Mouse (Mus musculus): Measurements from ENCODE around the gene Dmd.

Dmd gene

GRCm38 (mm10) chrX:84364981-84365380 lies 1416.3 kb downstream of the Dmd start:
- no peak for DNase-seq (ENCODE audit: low read depth in 2 of 2, low spot score in 2 of 2)

GRCm38 (mm10) chrX:84435608-84436007 lies 1486.9 kb downstream of the Dmd start:
- no peak for DNase-seq (ENCODE audit: low read depth in 2 of 2, low spot score in 2 of 2)

GRCm38 (mm10) chrX:84436556-84436955 lies 1487.9 kb downstream of the Dmd start:
- no peak for DNase-seq (ENCODE audit: low read depth in 2 of 2, low spot score in 2 of 2)

DNA sequence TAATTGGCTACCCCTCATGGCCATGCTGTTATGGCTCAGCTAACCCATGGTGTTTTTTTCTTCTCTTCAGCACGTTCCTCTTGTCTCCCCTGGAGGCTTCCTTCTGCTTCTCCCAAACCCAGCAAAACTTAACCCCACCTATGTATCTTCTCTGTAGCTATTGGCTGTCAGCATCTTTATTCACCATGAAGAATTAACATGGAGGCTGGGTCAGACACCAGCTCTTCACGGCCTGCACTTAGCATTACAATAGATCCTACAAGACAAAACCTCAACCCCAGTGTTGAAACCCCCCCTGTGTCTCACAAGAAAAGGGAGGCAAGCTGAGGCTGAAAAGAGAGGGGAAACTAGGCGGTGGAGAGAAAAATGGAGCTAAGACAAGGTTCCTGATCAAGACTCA lies 1494.3 kb downstream of the Dmd start:
- DNase-seq (ENCODE audit: low read depth in 2 of 2, low spot score in 2 of 2) = no peak

DNA sequence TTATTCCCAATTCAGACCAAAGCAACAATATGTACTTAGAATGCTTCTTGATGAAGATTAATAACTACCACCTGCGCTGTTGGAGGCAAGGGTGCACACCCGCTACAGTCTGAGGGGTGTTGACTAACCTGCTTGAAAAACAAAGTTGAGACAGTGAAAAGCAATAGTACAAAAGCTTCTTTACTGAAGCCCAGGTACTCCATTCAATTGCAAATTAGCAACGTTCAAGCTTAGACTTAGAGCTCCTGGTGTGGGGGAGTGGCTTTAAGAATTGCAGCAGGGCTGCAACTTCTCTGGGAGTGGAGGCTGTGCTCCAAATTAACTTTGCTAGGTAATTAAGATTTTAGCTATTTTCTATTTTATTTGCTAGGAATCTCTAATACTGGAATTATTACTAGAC lies 1495.3 kb downstream of the Dmd start:
- no peak for DNase-seq (ENCODE audit: low read depth in 2 of 2, low spot score in 2 of 2)

GRCm38 (mm10) chrX:84444638-84445037 lies 1496.0 kb downstream of the Dmd start:
- no peak for DNase-seq (ENCODE audit: low read depth in 2 of 2, low spot score in 2 of 2)

GRCm38 (mm10) chrX:84454473-84454872 lies 1505.8 kb downstream of the Dmd start:
- peak in 1 of 2 experiments; percentile 4 for DNase-seq (ENCODE audit: low read depth in 2 of 2, low spot score in 2 of 2)

DNA sequence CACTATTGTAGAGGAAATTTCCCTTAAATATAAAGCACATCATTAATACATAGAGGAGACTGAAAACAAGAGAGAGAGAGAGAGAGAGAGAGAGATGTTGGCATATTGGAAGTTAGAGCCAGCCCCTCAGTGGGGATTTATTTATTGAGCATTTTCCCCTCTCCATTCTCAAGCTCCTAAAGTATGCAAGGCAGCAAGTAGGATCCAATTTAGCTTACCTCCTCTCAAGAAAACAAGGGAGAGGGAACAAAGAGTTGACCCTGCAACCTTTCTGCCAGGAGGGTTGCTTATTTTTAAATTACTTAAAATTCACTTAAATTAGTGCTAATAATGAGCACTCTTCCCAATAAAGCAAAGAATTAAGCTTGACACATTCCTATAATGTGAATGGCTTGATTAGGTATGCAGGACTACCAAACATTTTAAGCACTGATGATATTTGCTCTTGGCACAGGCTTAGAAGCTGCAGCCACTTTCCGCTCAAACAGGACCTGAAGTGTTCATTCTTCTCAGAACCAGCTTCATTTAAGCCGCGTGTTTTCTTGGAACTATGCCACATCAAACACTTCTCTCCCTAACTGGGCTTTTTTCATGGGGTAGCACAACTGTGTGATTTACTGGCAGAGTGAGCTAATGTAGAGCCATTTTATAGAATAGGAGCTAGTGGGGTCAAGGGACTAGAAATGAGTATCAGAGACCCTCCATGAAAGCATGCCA lies 1566.1 kb downstream of the Dmd start:
- DNase-seq (ENCODE audit: low read depth in 2 of 2, low spot score in 2 of 2) = no peak

- DNase-seq (ENCODE audit: low read depth in 2 of 2, low spot score in 2 of 2) = no peak
Observed at GRCm38 (mm10) chrX:84551995-84552394, 1603.3 kb downstream of the Dmd start.

DNA sequence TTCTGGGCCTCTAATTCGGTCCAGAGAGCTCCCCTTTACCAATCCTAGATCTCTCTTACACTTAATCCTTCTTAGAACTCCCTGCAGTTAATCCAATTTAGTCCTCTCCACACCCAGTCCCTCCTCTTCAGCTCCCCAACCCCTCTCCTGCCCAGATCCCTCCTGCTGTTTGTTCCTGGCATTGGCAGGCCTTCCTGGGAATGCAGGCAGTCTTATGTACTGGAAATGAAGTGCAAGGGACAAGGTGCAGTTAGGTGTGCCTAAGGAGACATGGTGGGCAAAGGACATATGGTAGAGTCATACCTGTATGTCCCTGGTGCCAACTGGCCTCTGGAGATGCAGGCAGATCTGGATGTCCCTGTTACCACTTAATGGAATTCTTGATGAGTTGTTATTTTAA lies 1604.8 kb downstream of the Dmd start:
- no peak for DNase-seq (ENCODE audit: low read depth in 2 of 2, low spot score in 2 of 2)

DNA sequence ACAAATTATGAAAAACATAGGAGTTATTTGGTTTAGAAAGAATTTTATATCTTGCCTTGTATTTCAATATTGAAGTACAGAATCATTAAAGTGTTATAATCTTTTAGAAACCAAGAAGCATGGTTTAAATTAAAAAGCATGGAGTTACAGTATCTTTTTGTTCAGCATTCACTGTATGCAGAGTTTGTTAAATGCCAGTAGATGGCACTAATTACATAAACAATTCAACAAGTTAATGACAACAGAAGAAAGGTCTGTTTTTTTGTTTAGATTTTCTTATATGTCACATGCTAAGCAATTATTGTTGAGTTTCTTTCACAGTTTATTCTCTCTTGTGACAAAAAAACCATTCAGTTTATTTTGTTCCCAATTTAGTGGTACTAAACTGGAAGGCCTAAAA lies 1649.8 kb downstream of the Dmd start:
- DNase-seq (ENCODE audit: low read depth in 2 of 2, low spot score in 2 of 2) = no peak

- no peak for DNase-seq (ENCODE audit: low read depth in 2 of 2, low spot score in 2 of 2)
Observed at GRCm38 (mm10) chrX:84640446-84640845, 1691.8 kb downstream of the Dmd start.

GRCm38 (mm10) chrX:84747683-84748082 lies 1799.0 kb downstream of the Dmd start:
- no peak for DNase-seq (ENCODE audit: low read depth in 2 of 2, low spot score in 2 of 2)

DNA sequence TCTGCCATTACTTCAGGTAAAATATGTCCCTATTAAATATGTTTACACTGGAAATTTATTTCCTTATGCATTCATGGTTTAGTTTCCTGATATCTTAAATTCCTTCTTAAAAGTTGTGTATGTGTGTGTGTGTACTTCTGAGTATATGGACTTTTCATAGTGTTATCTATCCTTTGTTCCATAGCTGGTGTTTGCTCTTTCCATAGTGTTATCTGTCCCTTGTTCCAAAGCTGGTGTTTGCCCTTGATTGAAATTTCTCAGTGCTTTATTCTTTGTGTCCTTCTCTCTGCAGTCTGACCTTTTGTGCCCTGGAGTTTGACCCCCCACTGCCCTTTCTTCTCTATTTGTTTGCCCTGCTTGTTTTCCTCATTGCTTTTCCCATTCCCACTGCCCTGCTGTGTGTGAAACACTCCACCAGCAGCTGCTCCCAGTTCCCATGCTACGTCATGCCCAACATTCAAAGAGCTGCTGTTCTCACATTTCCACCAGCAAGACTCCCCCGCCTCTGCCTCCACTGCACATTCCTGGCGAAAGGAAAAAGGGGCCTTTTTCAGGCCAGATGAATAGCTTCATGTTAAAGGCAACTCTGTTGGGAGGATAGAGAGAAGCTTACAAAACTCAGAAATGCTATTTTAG lies 1911.5 kb downstream of the Dmd start:
- no peak for DNase-seq (ENCODE audit: low read depth in 2 of 2, low spot score in 2 of 2)

DNA sequence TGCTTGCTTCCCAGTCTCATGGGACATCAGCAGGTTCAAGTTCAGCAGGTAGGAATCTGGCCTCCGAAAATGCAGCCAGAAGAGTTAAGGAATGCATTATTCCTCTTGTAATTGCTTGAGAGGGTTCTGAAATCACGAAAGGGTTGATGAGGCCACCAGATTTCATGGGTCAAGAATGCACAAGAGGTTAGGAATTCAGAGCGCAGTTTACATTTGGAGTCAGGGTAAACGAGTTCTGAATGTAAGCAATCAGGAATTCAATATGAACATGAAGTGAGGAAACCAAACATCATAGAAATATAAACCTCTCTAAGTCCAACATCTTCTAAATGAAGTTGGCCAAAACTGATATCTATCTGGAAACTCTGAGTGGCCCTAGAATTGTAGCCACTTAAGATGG lies 1924.4 kb downstream of the Dmd start:
- DNase-seq (ENCODE audit: low read depth in 2 of 2, low spot score in 2 of 2) = no peak

DNA sequence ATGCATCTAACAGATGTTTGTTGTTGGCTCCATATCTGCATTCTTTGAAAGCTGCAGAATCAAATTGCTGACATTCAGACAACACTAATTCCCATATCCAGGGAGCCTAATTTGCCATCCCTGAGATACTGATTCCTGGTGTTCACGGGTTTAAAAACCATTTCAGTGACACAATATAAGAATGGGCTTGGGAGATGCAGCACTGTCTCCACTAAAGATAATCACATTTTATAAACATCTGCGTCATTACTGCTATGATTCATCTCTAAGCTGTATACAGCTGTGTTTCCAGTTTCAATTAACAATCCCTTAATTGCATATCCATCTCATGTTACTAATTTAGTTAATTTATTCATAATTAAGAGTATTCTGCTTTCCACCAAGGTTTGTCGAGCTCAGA lies 1929.5 kb downstream of the Dmd start:
- DNase-seq (ENCODE audit: low read depth in 2 of 2, low spot score in 2 of 2) = no peak

DNA sequence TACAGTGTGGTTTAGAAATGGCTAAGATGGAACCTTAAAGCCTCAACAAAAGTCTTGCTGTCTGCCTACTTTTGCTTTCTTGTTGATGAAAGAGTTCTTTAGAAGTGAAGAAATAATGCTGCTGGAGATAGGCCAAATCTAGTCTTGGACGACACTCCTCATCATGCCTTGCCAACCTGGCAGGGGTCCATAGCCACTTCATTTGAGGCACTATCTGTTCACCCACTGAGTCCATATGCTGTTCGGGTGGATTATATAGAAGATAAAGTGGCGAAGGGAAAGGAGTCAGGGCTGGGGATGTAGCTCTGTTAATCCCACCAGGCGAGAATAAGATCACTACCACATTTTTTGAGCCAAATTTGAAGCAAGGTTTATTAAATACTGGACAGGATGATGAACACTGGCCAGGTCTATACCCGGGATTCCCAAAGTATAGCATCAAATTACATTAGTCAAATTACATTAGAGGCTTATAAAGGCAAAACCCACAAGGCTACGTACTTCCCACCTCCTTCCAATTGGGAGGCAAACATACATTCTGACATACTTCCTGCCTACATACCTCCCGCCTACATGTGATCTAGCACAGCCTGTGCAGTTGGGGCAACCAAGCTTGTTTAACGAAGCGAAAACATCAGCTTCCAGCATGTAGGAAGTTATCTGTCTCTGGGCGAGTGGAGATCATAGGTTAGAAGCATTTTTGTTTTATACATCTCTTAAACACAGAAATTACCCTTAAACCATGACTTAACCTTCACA lies 1984.2 kb downstream of the Dmd start:
- no peak for DNase-seq (ENCODE audit: low read depth in 2 of 2, low spot score in 2 of 2)

DNA sequence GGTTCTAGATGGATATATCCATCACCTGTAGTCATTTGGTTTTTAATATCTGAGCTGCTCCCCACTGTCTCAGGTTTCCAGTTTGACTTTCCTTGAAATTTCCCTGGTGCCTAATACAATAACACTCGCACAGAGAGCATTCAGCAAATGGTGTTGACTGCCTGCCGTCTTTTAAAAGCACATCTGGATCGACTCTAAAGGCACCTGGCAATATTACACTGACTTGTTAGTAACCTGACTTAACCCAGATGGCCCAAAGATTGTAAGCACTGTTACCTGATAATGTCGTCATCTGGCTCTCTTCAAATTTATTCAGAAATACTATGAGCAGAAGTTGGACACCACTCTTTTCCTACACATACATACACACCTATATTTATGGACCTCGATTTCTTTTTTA lies 2011.9 kb downstream of the Dmd start:
- DNase-seq (ENCODE audit: low read depth in 2 of 2, low spot score in 2 of 2) = no peak

DNA sequence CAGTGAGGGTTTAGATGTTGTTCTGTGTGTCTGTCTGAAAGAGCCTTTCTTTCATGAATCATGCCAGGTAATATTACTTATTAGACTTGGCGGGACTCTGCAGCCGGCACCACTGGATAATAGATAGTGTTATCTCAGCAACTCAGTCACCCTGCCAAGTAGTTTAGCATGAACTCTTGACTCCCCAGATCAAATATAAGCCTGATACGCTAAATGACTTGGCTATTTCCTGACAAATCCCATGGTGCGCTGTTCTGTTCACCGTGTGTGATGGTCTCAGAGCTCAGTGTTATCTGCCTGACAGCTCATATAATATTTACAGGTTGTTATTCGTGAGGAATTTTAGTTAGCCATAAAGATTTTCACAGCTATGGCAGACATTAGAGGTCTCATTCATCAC lies 2012.3 kb downstream of the Dmd start:
- DNase-seq (ENCODE audit: low read depth in 2 of 2, low spot score in 2 of 2) = no peak

- DNase-seq (ENCODE audit: low read depth in 2 of 2, low spot score in 2 of 2) = no peak
Observed at GRCm38 (mm10) chrX:85008304-85008703, 2059.6 kb downstream of the Dmd start.

- no peak for DNase-seq (ENCODE audit: low read depth in 2 of 2, low spot score in 2 of 2)
Observed at GRCm38 (mm10) chrX:85041466-85042058, 2092.9 kb downstream of the Dmd start.

GRCm38 (mm10) chrX:85046631-85047030 lies 2098.0 kb downstream of the Dmd start:
- no peak for DNase-seq (ENCODE audit: low read depth in 2 of 2, low spot score in 2 of 2)

Measured in CD8-positive naive resting alpha-beta T cell, adult 2 months (primary cell).